Mouse (Mus musculus): ENCODE data around the gene Lcn12. TPM values are rescaled to one million over a fixed set of nuclear protein-coding genes. Genes with fewer than 3 reads are reported as not detected.

Gene Lcn12
- total RNA-seq (2021): not detected

DNA sequence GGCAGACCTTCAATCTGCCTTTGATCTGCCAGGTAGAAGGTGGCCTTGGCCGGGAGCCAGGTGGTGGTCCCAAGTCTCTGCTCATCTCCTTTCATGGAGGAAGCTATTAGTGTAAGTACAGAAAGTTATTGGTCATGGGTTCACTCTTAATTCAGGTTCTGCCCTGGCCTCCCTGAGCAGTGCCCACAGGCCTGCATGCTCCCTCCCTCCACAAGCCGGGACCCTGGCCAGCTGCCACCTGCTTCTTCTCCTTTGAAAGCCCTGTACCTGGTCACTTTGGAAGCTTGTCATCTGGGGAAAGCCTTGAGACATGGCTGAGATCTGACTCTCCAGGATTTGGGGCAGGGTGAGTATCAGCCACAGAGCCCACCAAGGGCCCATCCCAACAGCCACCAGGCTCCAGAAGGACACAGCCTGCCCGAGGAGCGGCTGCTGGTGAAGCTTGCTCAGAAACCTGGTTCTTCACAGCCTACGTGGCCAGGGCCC lies at the start of gene Lcn12:
Lcn12 (minus strand) TSS at position 436 of the 486 bp plus-strand sequence.
- DNase-seq: no peak

DNA sequence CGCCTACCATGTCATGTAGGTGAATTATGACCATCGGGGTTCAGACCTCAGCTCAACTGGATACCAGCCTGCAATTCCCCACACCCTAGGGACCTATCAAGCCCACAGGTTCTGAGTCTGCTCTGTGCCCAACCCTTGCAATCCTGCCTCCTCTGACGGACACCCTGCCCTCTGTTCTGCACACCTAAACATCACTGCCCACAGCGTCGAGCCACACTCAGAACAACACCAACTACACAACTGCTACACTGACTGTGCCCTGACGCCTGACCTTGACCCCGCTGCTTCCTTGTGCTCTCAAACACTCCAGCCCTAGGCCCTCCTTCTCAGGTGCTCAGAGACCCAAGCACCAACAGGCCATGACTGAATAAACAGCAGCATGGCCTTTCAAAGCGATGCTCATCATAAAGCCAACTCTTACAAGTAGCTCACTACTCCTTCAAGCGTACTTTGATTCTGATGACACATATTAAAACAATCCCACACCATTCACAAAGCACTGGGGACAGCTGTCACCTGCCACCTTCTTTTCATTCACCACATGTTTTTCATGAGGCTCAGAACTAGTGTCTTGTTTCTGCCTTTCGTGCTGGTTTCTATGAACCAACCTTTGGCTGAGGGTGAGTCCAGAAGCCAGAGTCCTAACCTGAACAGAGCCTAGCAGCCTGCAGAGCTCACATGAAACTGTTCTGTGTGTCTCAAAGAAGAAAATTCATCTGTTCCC lies 48.1 kb upstream of the Lcn12 start:
- DNase-seq: no peak

DNA sequence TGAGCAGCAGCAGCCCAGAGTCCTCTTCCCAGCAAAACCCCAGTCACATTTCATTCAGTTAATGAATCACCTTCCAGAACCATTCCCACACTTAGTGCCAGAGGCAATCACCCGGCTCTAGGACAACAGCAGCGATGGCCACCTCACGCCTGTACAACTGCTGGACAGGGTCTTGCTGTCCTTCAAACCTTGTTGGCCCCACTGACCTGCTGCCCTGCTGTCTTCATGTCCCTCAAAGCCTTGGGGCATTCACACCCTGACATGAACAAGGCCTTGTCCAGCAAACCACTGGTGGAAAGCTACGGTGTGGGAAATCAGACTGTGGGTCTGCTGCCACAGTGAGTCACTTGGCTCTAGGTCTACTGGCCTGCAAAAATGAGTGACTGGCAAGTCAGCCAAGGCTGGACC lies 46.8 kb upstream of the Lcn12 start:
- no peak for DNase-seq

- DNase-seq: no peak
These were observed 42.8 kb upstream of the Lcn12 start for GRCm38 (mm10) chr2:25536531-25536930.

DNA sequence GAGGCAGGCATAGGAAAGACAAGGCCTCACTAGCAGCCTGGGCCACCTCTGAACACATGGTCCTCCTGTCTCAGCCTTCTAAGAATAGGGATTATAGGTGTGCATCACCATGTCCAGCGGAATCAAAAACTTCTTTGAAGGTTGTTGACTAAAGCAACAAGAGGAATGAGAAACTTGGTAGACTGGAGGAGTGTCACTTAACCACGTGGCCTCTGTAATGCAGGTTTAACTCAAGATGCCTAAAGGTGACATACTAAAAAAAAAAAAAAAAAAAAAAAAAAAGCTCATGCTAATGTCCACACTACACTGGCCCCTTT lies 41.1 kb upstream of the Lcn12 start:
- DNase-seq: no peak

- DNase-seq: peak in 1 of 2 experiments; percentile 37
These were observed 40.6 kb upstream of the Lcn12 start for GRCm38 (mm10) chr2:25534178-25534865.

DNA sequence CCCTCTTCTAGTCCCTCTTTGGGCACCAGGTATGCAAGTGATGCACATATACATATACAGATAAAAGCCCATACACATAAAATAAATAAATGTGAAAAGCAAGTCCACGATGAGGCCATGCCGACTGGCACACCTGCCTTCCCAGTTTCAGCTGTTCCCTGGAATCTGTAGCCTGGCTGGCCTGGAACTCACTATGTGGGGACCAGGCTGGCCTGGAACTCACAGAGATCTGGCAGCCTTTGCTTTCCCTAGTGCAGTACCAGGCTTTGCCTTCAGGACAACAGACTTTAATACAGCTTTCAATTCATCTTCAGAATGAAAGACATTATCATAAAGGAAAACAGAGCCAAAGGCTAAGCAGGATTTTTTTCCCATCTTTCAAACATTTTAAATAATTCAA lies 40.0 kb upstream of the Lcn12 start:
- DNase-seq: no peak

GRCm38 (mm10) chr2:25526510-25527302 lies 33.0 kb upstream of the Lcn12 start:
- DNase-seq: no peak

DNA sequence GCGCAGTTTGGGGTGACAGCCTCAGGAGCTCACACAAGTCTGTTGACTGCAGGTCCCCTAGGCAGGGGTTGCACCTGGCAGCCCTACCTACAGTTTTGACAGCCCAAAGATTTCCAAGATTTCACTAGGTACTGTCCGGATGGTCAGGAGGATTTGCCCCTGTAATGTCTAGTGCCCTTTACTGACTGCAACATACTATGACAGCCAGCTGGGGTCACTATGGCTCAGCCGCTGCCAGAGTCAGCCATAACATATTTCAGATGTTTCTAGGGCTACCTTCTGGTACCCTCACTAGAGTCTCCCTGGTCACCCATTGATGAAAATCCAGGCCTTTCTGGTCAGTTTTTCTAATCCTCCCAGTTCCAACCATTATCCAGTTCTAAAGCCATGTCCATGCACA lies 16.2 kb upstream of the Lcn12 start:
- DNase-seq: no peak

DNA sequence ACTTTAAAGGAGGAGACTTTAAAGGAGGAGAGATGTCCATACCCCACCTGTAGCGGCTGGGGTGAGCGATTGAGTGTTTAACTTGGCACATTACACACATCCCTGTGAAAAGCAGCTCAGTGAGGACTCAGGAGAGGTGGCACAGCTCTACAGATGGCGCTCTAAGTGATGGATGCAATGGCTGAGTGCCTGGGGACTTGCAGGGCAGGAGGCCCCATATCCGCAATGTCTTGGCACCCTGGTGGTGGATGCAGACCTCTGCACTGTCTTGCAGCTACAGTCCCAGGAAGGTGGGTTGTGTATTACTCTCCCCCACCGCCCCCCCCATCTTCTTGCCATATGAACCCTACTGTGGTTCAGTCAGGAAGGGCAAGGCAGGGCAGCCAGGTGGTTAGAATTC lies 13.3 kb upstream of the Lcn12 start:
- DNase-seq: no peak

GRCm38 (mm10) chr2:25505860-25506259 lies 12.1 kb upstream of the Lcn12 start:
- no peak for DNase-seq

- DNase-seq: no peak
These were observed 11.3 kb upstream of the Lcn12 start for GRCm38 (mm10) chr2:25505000-25505399.

GRCm38 (mm10) chr2:25504538-25504937 lies 10.8 kb upstream of the Lcn12 start:
- no peak for DNase-seq

GRCm38 (mm10) chr2:25502726-25503125 lies 9.0 kb upstream of the Lcn12 start:
- no peak for DNase-seq

GRCm38 (mm10) chr2:25501593-25502486 lies 8.1 kb upstream of the Lcn12 start, which contains the start of gene C8g:
Gene C8g (minus strand): TSS chr2:25501719.
- DNase-seq: peak in 1 of 2 experiments; percentile 16

GRCm38 (mm10) chr2:25500576-25501405 lies 7.1 kb upstream of the Lcn12 start, which contains the start of gene Fbxw5:
Gene Fbxw5 (plus strand): TSS chr2:25500750.
- DNase-seq: peak; percentile 74 to 81

GRCm38 (mm10) chr2:25500071-25500575 lies 6.4 kb upstream of the Lcn12 start:
- no peak for DNase-seq

- DNase-seq: no peak
These were observed 5.1 kb upstream of the Lcn12 start for GRCm38 (mm10) chr2:25498622-25499478.

GRCm38 (mm10) chr2:25497846-25498575 lies 4.3 kb upstream of the Lcn12 start:
- no peak for DNase-seq

All from layer of hippocampus, postnatal 36 days (tissue).